Mouse (Mus musculus) MEL (cell line): ENCODE measurements around the gene Slc39a9. TPM values are rescaled to one million over a fixed set of nuclear protein-coding genes. Genes with fewer than 3 reads are reported as not detected.

Experiments
- DNase-seq: peaks from one replicate; pipeline ENCODE4 v3.0.0; 2011; ENCODE audit warnings: low read depth, low spot score
- H3K27ac ChIP-seq: 2 replicates; pipeline ENCODE4 v1.5.1; 2012; ENCODE audit warnings: low read depth, mild to moderate bottlenecking, control low read depth, low read length, moderate library complexity; ENCODE audit not compliant: control insufficient read depth
- H3K27me3 ChIP-seq, 2 experiments: fragments of 150-350 bp in 1 of 2; sonication (generic) in 1 of 2; 2 replicates each; pipeline ENCODE4 v1.6.1; 2012; ENCODE audit warnings: low read length in 2 of 2, mild to moderate bottlenecking in 2 of 2, improper control_type of control experiment in 1 of 2, moderate library complexity in 1 of 2; ENCODE audit not compliant: insufficient read depth in 2 of 2, control insufficient read depth in 1 of 2
- H3K36me3 ChIP-seq, 2 experiments: 2 replicates each; pipeline ENCODE4 v1.6.1; 2012 to 2014; ENCODE audit warnings: low read length in 2 of 2, improper control_type of control experiment in 1 of 2, inconsistent platforms in 1 of 2, mild to moderate bottlenecking in 1 of 2; ENCODE audit not compliant: insufficient read depth in 2 of 2, control insufficient read depth in 1 of 2
- H3K4me1 ChIP-seq, 2 experiments: fragments of 150-350 bp in 1 of 2; sonication (generic) in 1 of 2; 2 replicates each; pipeline ENCODE4 v1.6.1; 2012; ENCODE audit warnings: low read length in 2 of 2, improper control_type of control experiment in 1 of 2, mild to moderate bottlenecking in 1 of 2; ENCODE audit not compliant: insufficient read depth in 2 of 2, control insufficient read depth in 1 of 2
- H3K4me3 ChIP-seq, 2 experiments: fragments of 150-350 bp in 1 of 2; sonication (generic) in 1 of 2; 2 replicates each; pipeline ENCODE4 v1.5.1; 2012; ENCODE audit warnings: low read depth in 2 of 2, low read length in 2 of 2, mild to moderate bottlenecking in 2 of 2, moderate library complexity in 2 of 2, control low read depth in 1 of 2, improper control_type of control experiment in 1 of 2; ENCODE audit not compliant: control insufficient read depth in 1 of 2, insufficient read depth in 1 of 2
- H3K79me2 ChIP-seq: 2 replicates; pipeline ENCODE4 v1.6.1; 2012; ENCODE audit warnings: mild to moderate bottlenecking, low read length, moderate library complexity; ENCODE audit not compliant: control insufficient read depth, poor library complexity, insufficient read depth
- H3K9ac ChIP-seq: 2 replicates; pipeline ENCODE4 v1.6.1; 2012; ENCODE audit warnings: low read depth, mild to moderate bottlenecking, control low read depth, low read length, moderate library complexity; ENCODE audit not compliant: control insufficient read depth, poor library complexity, severe bottlenecking
- H3K9me3 ChIP-seq: fragments of 150-350 bp; sonication (generic); replicated peaks from 2 replicates; pipeline ENCODE4 v1.6.1; 2012; ENCODE audit warnings: mild to moderate bottlenecking, low read length, improper control_type of control experiment, moderate library complexity; ENCODE audit not compliant: insufficient read depth
- BHLHE40 ChIP-seq: IDR thresholded peaks from 2 replicates; pipeline ENCODE4 v1.6.1; 2012; ENCODE audit warnings: low read depth, mild to moderate bottlenecking, inconsistent platforms, low read length, improper control_type of control experiment, borderline replicate concordance
- CHD1 ChIP-seq: IDR thresholded peaks from 2 replicates; pipeline ENCODE4 v1.6.1; 2012; ENCODE audit warnings: low read depth, mild to moderate bottlenecking, inconsistent platforms, low read length, improper control_type of control experiment
- ELF1 ChIP-seq: IDR thresholded peaks from 2 replicates; pipeline ENCODE4 v1.6.1; 2014; ENCODE audit warnings: low read depth, mild to moderate bottlenecking, inconsistent platforms, low read length, improper control_type of control experiment, moderate library complexity
- EP300 ChIP-seq, 2 experiments: IDR thresholded peaks; 2 replicates each; pipeline ENCODE4 v1.6.1; 2011; ENCODE audit warnings: improper control_type of control experiment in 2 of 2, low read length in 2 of 2, low read depth in 1 of 2, mild to moderate bottlenecking in 1 of 2
- ETS1 ChIP-seq: IDR thresholded peaks from 2 replicates; pipeline ENCODE4 v1.6.1; 2012; ENCODE audit warnings: low read depth, mild to moderate bottlenecking, inconsistent platforms, low read length, improper control_type of control experiment, moderate library complexity
- GABPA ChIP-seq: IDR thresholded peaks from 2 replicates; pipeline ENCODE4 v1.6.1; 2012; ENCODE audit warnings: low read depth, mild to moderate bottlenecking, inconsistent platforms, low read length, improper control_type of control experiment, moderate library complexity
- GATA1 ChIP-seq: IDR thresholded peaks from 2 replicates; pipeline ENCODE4 v1.6.1; 2011; ENCODE audit warnings: low read depth, low read length, improper control_type of control experiment
- KAT2A ChIP-seq: conservative IDR thresholded peaks from 2 replicates; pipeline ENCODE4 v1.6.1; 2012; ENCODE audit warnings: low read depth, low read length, improper control_type of control experiment, inconsistent platforms
- MAFK ChIP-seq: IDR thresholded peaks from 2 replicates; pipeline ENCODE4 v1.6.1; 2011; ENCODE audit warnings: low read depth, mild to moderate bottlenecking, low read length, improper control_type of control experiment, borderline replicate concordance
- MAX ChIP-seq: IDR thresholded peaks from 2 replicates; pipeline ENCODE4 v1.6.1; 2011; ENCODE audit warnings: low read length, improper control_type of control experiment
- MAZ ChIP-seq: IDR thresholded peaks from 2 replicates; pipeline ENCODE4 v1.6.1; 2012; ENCODE audit warnings: low read depth, mild to moderate bottlenecking, inconsistent platforms, low read length, improper control_type of control experiment
- MXI1 ChIP-seq: IDR thresholded peaks from 2 replicates; pipeline ENCODE4 v1.6.1; 2011; ENCODE audit warnings: mild to moderate bottlenecking, low read depth, low read length, improper control_type of control experiment
- NRF1 ChIP-seq: IDR thresholded peaks from 2 replicates; pipeline ENCODE4 v1.6.1; 2014; ENCODE audit warnings: low read depth, mild to moderate bottlenecking, inconsistent platforms, low read length, improper control_type of control experiment, moderate library complexity; ENCODE audit not compliant: poor library complexity, insufficient read depth, severe bottlenecking
- POLR2AphosphoS5 ChIP-seq: IDR thresholded peaks from 2 replicates; pipeline ENCODE4 v1.6.1; 2012; ENCODE audit warnings: low read depth, borderline replicate concordance, mild to moderate bottlenecking, inconsistent platforms, low read length, moderate library complexity, mixed read lengths
- RCOR1 ChIP-seq: IDR thresholded peaks from 2 replicates; pipeline ENCODE4 v1.6.1; 2012; ENCODE audit warnings: low read depth, mild to moderate bottlenecking, inconsistent platforms, low read length, improper control_type of control experiment
- SIN3A ChIP-seq: IDR thresholded peaks from 2 replicates; pipeline ENCODE4 v1.6.1; 2012; ENCODE audit warnings: low read length, improper control_type of control experiment, inconsistent platforms
- TBP ChIP-seq: IDR thresholded peaks from 2 replicates; pipeline ENCODE4 v1.8.0; 2011; ENCODE audit warnings: low read depth, low read length, improper control_type of control experiment
- TCF12 ChIP-seq: IDR thresholded peaks from 2 replicates; pipeline ENCODE4 v1.6.1; 2014; ENCODE audit warnings: low read depth, mild to moderate bottlenecking, inconsistent platforms, low read length, improper control_type of control experiment, moderate library complexity
- UBTF ChIP-seq: IDR thresholded peaks from 2 replicates; pipeline ENCODE4 v1.6.1; 2012; ENCODE audit warnings: low read depth, mild to moderate bottlenecking, inconsistent platforms, low read length, improper control_type of control experiment, moderate library complexity, borderline replicate concordance; ENCODE audit not compliant: insufficient read depth
- USF1 ChIP-seq: IDR thresholded peaks from 2 replicates; pipeline ENCODE4 v1.6.1; 2014; ENCODE audit warnings: low read depth, mild to moderate bottlenecking, inconsistent platforms, low read length, improper control_type of control experiment, moderate library complexity
- USF2 ChIP-seq, 2 experiments: IDR thresholded peaks; 2 replicates each; pipeline ENCODE4 v1.6.1; 2011 to 2012; ENCODE audit warnings: improper control_type of control experiment in 2 of 2, low read length in 2 of 2, borderline replicate concordance in 1 of 2, inconsistent platforms in 1 of 2, low read depth in 1 of 2, mild to moderate bottlenecking in 1 of 2; ENCODE audit not compliant: insufficient read depth in 1 of 2
- polyA plus RNA-seq, 2 experiments: library from polyadenylated mRNA; stranded (reverse) in 1 of 2; unstranded in 1 of 2; fragments of >175 nt in 1 of 2; fragments of >200 nt in 1 of 2; gene quantifications; 2 replicates each; pipeline versions ENCODE4 v1.2.1 to v1.2.4; 2012; ENCODE audit warnings: low replicate concordance in 2 of 2, low read depth in 1 of 2; ENCODE audit not compliant: insufficient read length in 2 of 2, insufficient read depth in 1 of 2, missing spikeins in 1 of 2
- total RNA-seq: library from RNA; depleted of rRNA; stranded (reverse); fragments of 300-350 nt; gene quantifications from 2 replicates; pipeline ENCODE4 v1.2.3, GENCODE M21; 2012

Gene Slc39a9
- total and polyA plus RNA-seq, 3 experiments: 13.1 to 34.4 TPM; not detected in 1

DNA sequence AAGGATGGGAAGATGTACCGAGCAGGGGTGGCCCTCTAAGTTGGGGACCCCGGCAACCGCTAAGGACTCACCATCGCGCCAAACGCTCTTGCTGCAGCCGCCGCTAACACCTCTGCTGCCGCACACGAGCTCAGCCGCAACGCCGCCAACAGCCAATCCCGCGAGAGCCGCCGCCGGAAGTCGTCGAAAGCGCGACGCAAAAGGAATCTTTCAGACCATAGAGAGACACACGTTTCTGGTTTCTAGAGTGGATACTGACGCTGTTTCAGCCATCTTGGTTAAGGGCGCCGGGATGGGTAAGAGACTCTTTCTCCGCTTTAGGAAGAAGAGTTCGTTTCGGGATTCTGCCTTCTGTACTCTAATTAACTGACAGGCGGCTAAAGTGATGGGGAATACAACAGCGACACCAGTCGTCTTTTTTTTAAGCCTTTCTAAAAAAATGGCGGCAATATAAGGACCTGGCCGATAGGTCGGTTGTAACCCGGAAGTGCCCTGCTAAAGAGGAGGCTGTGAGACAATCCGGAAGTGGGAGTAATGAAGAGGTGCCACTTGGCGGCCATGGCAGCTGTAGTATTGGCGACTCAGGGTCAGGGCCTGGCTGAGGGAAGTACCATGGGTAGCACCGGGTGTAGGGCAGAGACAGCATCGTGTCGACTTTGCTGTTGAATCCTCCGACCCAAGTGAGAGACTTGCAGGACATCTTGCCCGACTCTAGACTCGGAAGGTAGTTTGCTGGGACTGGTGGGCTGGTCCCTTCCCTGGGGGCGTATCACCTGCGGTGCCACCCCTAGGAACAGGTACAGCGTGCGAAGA lies at the start of gene Slc39a9, which contains the start of gene Erh (continued):
- TF ChIP-seq UBTF (no peak), BHLHE40 (no peak), NRF1 (peak; percentile 35; the same call in 1 of the 2 replicates)

DNA sequence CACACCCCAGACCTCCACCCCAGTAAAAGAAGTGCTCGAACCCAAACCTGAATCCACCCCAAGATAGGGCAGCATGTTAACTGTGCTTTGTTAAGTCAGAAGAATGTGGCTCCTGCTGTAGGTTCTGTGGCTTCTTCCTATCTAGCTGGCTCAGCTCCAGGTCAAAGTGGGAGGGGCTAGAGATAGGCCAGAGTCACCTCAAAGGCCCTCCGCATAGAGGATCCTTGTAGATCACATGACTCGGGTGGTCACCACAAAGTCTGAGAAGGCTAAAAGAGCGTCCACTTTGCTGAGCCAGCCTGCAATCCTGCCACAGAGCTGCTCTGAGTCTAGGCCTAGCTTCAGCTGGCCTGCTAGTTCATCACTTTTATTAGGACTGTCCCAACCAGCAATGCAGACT lies 49.5 kb upstream of the Slc39a9 start:
- H3K27ac ChIP-seq: peak overlapping the region; percentile 35
- no peak for TF ChIP-seq KAT2A
- TF ChIP-seq TCF12: peak; percentile 47; the same call in 1 of the 2 replicates
- peak; percentile 91 for TF ChIP-seq USF1
- TF ChIP-seq RCOR1: peak; percentile 21; the same call in 1 of the 2 replicates
- TF ChIP-seq EP300 (IDR thresholded peaks at IDR 0.05; ENCODE audit: low read depth in 1 of 2, low read length in 2 of 2): peak; percentile 36 to 44; a peak in 2 of 4 replicates
- TF ChIP-seq UBTF: no peak
- no peak for TF ChIP-seq CHD1
- TF ChIP-seq MAFK: no peak
- TF ChIP-seq MAZ: peak; percentile 84; the same call in 1 of the 2 replicates
- peak; percentile 59 for TF ChIP-seq MXI1
- peak; percentile 48; the same call in 1 of the 2 replicates for TF ChIP-seq ETS1
- TF ChIP-seq POLR2AphosphoS5: no peak
- peak in 1 of 2 experiments; percentile 52; a peak in 1 of 4 replicates for TF ChIP-seq USF2 (IDR thresholded peaks at IDR 0.05; ENCODE audit: borderline replicate concordance in 1 of 2, insufficient read depth in 1 of 2, low read depth in 1 of 2, low read length in 2 of 2)
- peak; percentile 11; the same call in 1 of the 2 replicates for TF ChIP-seq TBP
- TF ChIP-seq ELF1: peak; percentile 76; the same call in 1 of the 2 replicates
- no peak for TF ChIP-seq GABPA
- peak; percentile 55; the same call in 1 of the 2 replicates for TF ChIP-seq SIN3A
- TF ChIP-seq MAX: 0 out of 2 replicates have a peak, but pooled peaks have one; percentile 28
- TF ChIP-seq GATA1: peak; percentile 41; the same call in 1 of the 2 replicates
- H3K79me2 ChIP-seq: no peaks in the 10 kb centered on the region
- peak overlapping the region; percentile 2; the same call in 1 of the 2 replicates for H3K9ac ChIP-seq
- H3K36me3 ChIP-seq: peaks cover 0 to 34% of the 10 kb centered on the region in 2 experiments; a peak in 2 of 4 replicates
- no peaks in the 10 kb centered on the region for H3K27me3 ChIP-seq
- H3K4me1 ChIP-seq: peaks cover 19 to 35% of the 10 kb centered on the region in 2 experiments
- no peaks in the 10 kb centered on the region for H3K9me3 ChIP-seq
- no peak overlapping the region; a peak in 1 of 4 replicates for H3K4me3 ChIP-seq
- DNase-seq: peak; percentile 87
